Mouse (Mus musculus) forebrain, embryonic 16.5 days (tissue): Measurements from ENCODE around the gene Capn7. TPM values are rescaled to one million over a fixed set of nuclear protein-coding genes. Genes with fewer than 3 reads are reported as not detected.

Source experiments
- ATAC-seq: fragments of 200-750 bp; cut with Nextera tagmentation; 2 replicates; pipeline ENCODE4 v1.8.0; 2017; ENCODE audit warnings: mild to moderate bottlenecking, moderate library complexity
- H3K27ac ChIP-seq: fragments of 300-500 bp; sonication (generic); 2 replicates; pipeline ENCODE4 v1.5.1; 2014; ENCODE audit warnings: low read length, control low read depth
- H3K27me3 ChIP-seq: fragments of 300-500 bp; sonication (generic); replicated peaks from 2 replicates; pipeline ENCODE4 v1.6.1; 2014; ENCODE audit warnings: low read length; ENCODE audit not compliant: control insufficient read depth, insufficient read depth
- H3K36me3 ChIP-seq: fragments of 300-500 bp; sonication (generic); 2 replicates; pipeline ENCODE4 v1.6.1; 2014; ENCODE audit not compliant: control insufficient read depth, insufficient read depth
- H3K4me1 ChIP-seq: fragments of 300-500 bp; sonication (generic); replicated peaks from 2 replicates; pipeline ENCODE4 v1.6.1; 2014; ENCODE audit warnings: low read length; ENCODE audit not compliant: control insufficient read depth, insufficient read depth
- H3K4me2 ChIP-seq: fragments of 300-500 bp; sonication (generic); 2 replicates; pipeline ENCODE4 v1.6.1; 2014; ENCODE audit warnings: mild to moderate bottlenecking, low read length, control low read depth
- H3K4me3 ChIP-seq: fragments of 300-500 bp; sonication (generic); replicated peaks from 2 replicates; pipeline ENCODE4 v1.5.1; 2014; ENCODE audit warnings: mild to moderate bottlenecking, low read length, control low read depth
- H3K9ac ChIP-seq: fragments of 300-500 bp; sonication (generic); replicated peaks from 2 replicates; pipeline ENCODE4 v1.6.1; 2014; ENCODE audit warnings: low read depth, low read length, control low read depth
- H3K9me3 ChIP-seq: fragments of 300-500 bp; sonication (generic); 2 replicates; pipeline ENCODE4 v1.6.1; 2016; ENCODE audit warnings: low read length; ENCODE audit not compliant: control insufficient read depth
- WGBS: fragments of 180-500 bp; shearing (Covaris S2); extraction: QIAGEN DNeasy Blood & Tissue Kit; methylation state at CpG from one replicate; pipeline ENCODE4 v1.1.7; 2014; 5-methylcytosine and 5-hydroxymethylcytosine counted together
- polyA plus RNA-seq: library from polyadenylated mRNA; unstranded; fragments of >200 nt; fragmentation: Nextera tagmentation; extraction: Ambion mirVana; gene quantifications from 2 replicates; pipeline ENCODE4 v1.2.1, GENCODE M21; 2015

The Capn7 gene
- polyA plus RNA-seq, 1 experiment from 2014 or later: 74.6 TPM

- H3K4me1 ChIP-seq: no peaks in the 10 kb centered on the region
- no peak overlapping the region for H3K4me2 ChIP-seq
- no peaks in the 10 kb centered on the region for H3K36me3 ChIP-seq
- ATAC-seq: no peak
- no peaks in the 10 kb centered on the region for H3K9me3 ChIP-seq
- H3K9ac ChIP-seq: no peak overlapping the region
- no peak overlapping the region for H3K27ac ChIP-seq
- WGBS: 85% methylated on average over 5 of the region's 5 CpGs
- no peak overlapping the region for H3K4me3 ChIP-seq
- H3K27me3 ChIP-seq: no peaks in the 10 kb centered on the region
These were observed 55.9 kb downstream of the Capn7 start for GRCm38 (mm10) chr14:31392300-31392699.

- no peaks in the 10 kb centered on the region for H3K9me3 ChIP-seq
- WGBS: 76% methylated on average over 8 of the region's 8 CpGs
- H3K4me2 ChIP-seq: no peak overlapping the region
- H3K27me3 ChIP-seq: no peaks in the 10 kb centered on the region
- no peak overlapping the region for H3K4me3 ChIP-seq
- H3K4me1 ChIP-seq: no peaks in the 10 kb centered on the region
- no peaks in the 10 kb centered on the region for H3K36me3 ChIP-seq
- no peak overlapping the region for H3K27ac ChIP-seq
- ATAC-seq: no peak
- H3K9ac ChIP-seq: no peak overlapping the region
These were observed 56.6 kb downstream of the Capn7 start for GRCm38 (mm10) chr14:31392873-31393545.

GRCm38 (mm10) chr14:31393546-31393890 is 57.1 kb downstream of the Capn7 start:
- Histone ChIP-seq H3K4me3 (no peak overlapping the region), H3K36me3 (no peaks in the 10 kb centered on the region), H3K4me2 (no peak overlapping the region), H3K27ac (no peak overlapping the region), H3K4me1 (no peaks in the 10 kb centered on the region), H3K27me3 (no peaks in the 10 kb centered on the region), H3K9ac (no peak overlapping the region), H3K9me3 (no peaks in the 10 kb centered on the region)
- 69% methylated on average over 3 of the region's 3 CpGs for WGBS
- no peak for ATAC-seq

GRCm38 (mm10) chr14:31393936-31394630 is 57.6 kb downstream of the Capn7 start:
- no peak overlapping the region for H3K4me2 ChIP-seq
- 88% methylated on average over 7 of the region's 7 CpGs for WGBS
- no peaks in the 10 kb centered on the region for H3K27me3 ChIP-seq
- H3K9me3 ChIP-seq: no peaks in the 10 kb centered on the region
- no peak for ATAC-seq
- no peaks in the 10 kb centered on the region for H3K36me3 ChIP-seq
- H3K9ac ChIP-seq: no peak overlapping the region
- no peak overlapping the region for H3K27ac ChIP-seq
- no peak overlapping the region for H3K4me3 ChIP-seq
- no peaks in the 10 kb centered on the region for H3K4me1 ChIP-seq

GRCm38 (mm10) chr14:31394822-31395532 is 58.5 kb downstream of the Capn7 start:
- 93% methylated on average over 9 of the region's 9 CpGs for WGBS
- no peak overlapping the region for H3K27ac ChIP-seq
- no peak overlapping the region for H3K4me3 ChIP-seq
- H3K9ac ChIP-seq: no peak overlapping the region
- no peak overlapping the region for H3K4me2 ChIP-seq
- H3K27me3 ChIP-seq: no peaks in the 10 kb centered on the region
- H3K9me3 ChIP-seq: no peaks in the 10 kb centered on the region
- no peak for ATAC-seq
- no peaks in the 10 kb centered on the region for H3K36me3 ChIP-seq
- H3K4me1 ChIP-seq: no peaks in the 10 kb centered on the region

- no peaks in the 10 kb centered on the region for H3K4me1 ChIP-seq
- H3K27ac ChIP-seq: no peak overlapping the region
- ATAC-seq: no peak
- H3K4me3 ChIP-seq: no peak overlapping the region
- H3K9me3 ChIP-seq: no peaks in the 10 kb centered on the region
- H3K27me3 ChIP-seq: no peaks in the 10 kb centered on the region
- H3K9ac ChIP-seq: no peak overlapping the region
- WGBS: 96% methylated on average over 7 of the region's 7 CpGs
- H3K36me3 ChIP-seq: no peaks in the 10 kb centered on the region
- H3K4me2 ChIP-seq: no peak overlapping the region
These were observed 59.3 kb downstream of the Capn7 start for GRCm38 (mm10) chr14:31395629-31396199.

- Histone ChIP-seq H3K27ac (no peak overlapping the region), H3K4me3 (no peak overlapping the region), H3K36me3 (no peaks in the 10 kb centered on the region), H3K9ac (no peak overlapping the region), H3K4me2 (no peak overlapping the region), H3K4me1 (no peaks in the 10 kb centered on the region), H3K9me3 (no peaks in the 10 kb centered on the region), H3K27me3 (no peaks in the 10 kb centered on the region)
- 93% methylated on average over 2 of the region's 2 CpGs for WGBS
- ATAC-seq: no peak
These were observed 60.0 kb downstream of the Capn7 start for GRCm38 (mm10) chr14:31396428-31396827.

GRCm38 (mm10) chr14:31397353-31397752 is 60.9 kb downstream of the Capn7 start:
- no peak overlapping the region for H3K4me3 ChIP-seq
- H3K27ac ChIP-seq: no peak overlapping the region
- H3K9me3 ChIP-seq: no peaks in the 10 kb centered on the region
- H3K4me1 ChIP-seq: no peaks in the 10 kb centered on the region
- no peak for ATAC-seq
- H3K27me3 ChIP-seq: no peaks in the 10 kb centered on the region
- H3K4me2 ChIP-seq: no peak overlapping the region
- WGBS: 82% methylated on average over 12 of the region's 12 CpGs
- no peaks in the 10 kb centered on the region for H3K36me3 ChIP-seq
- H3K9ac ChIP-seq: no peak overlapping the region

- no peak overlapping the region for H3K4me3 ChIP-seq
- WGBS: 88% methylated on average over 9 of the region's 9 CpGs
These were observed 61.6 kb downstream of the Capn7 start for GRCm38 (mm10) chr14:31397791-31398595.

More at GRCm38 (mm10) chr14:31397791-31398595, 61.6 kb downstream of the Capn7 start:
- no peaks in the 10 kb centered on the region for H3K9me3 ChIP-seq
- no peak overlapping the region for H3K27ac ChIP-seq
- ATAC-seq: no peak
- H3K4me2 ChIP-seq: no peak overlapping the region
- H3K36me3 ChIP-seq: no peaks in the 10 kb centered on the region
- H3K27me3 ChIP-seq: no peaks in the 10 kb centered on the region
- no peak overlapping the region for H3K9ac ChIP-seq
- H3K4me1 ChIP-seq: no peaks in the 10 kb centered on the region
